Mouse (Mus musculus) MEL (cell line): Measurements from ENCODE around the gene Elof1. TPM values are rescaled to one million over a fixed set of nuclear protein-coding genes. Genes with fewer than 3 reads are reported as not detected.
A peak's percentile ranks its signal among the peaks of the same experiment; 100 is the strongest.

ENCODE experiments used
- DNase-seq: peaks from one replicate; pipeline ENCODE4 v3.0.0; 2011; ENCODE audit warnings: low read depth, low spot score
- H3K27ac ChIP-seq: 2 replicates; pipeline ENCODE4 v1.5.1; 2012; ENCODE audit warnings: low read depth, mild to moderate bottlenecking, control low read depth, low read length, moderate library complexity; ENCODE audit not compliant: control insufficient read depth
- H3K27me3 ChIP-seq, 2 experiments: fragments of 150-350 bp in 1 of 2; sonication (generic) in 1 of 2; 2 replicates each; pipeline ENCODE4 v1.6.1; 2012; ENCODE audit warnings: low read length in 2 of 2, mild to moderate bottlenecking in 2 of 2, improper control_type of control experiment in 1 of 2, moderate library complexity in 1 of 2; ENCODE audit not compliant: insufficient read depth in 2 of 2, control insufficient read depth in 1 of 2
- H3K36me3 ChIP-seq, 2 experiments: 2 replicates each; pipeline ENCODE4 v1.6.1; 2012 to 2014; ENCODE audit warnings: low read length in 2 of 2, improper control_type of control experiment in 1 of 2, inconsistent platforms in 1 of 2, mild to moderate bottlenecking in 1 of 2; ENCODE audit not compliant: insufficient read depth in 2 of 2, control insufficient read depth in 1 of 2
- H3K4me1 ChIP-seq, 2 experiments: fragments of 150-350 bp in 1 of 2; sonication (generic) in 1 of 2; 2 replicates each; pipeline ENCODE4 v1.6.1; 2012; ENCODE audit warnings: low read length in 2 of 2, improper control_type of control experiment in 1 of 2, mild to moderate bottlenecking in 1 of 2; ENCODE audit not compliant: insufficient read depth in 2 of 2, control insufficient read depth in 1 of 2
- H3K4me3 ChIP-seq, 2 experiments: fragments of 150-350 bp in 1 of 2; sonication (generic) in 1 of 2; 2 replicates each; pipeline ENCODE4 v1.5.1; 2012; ENCODE audit warnings: low read depth in 2 of 2, low read length in 2 of 2, mild to moderate bottlenecking in 2 of 2, moderate library complexity in 2 of 2, control low read depth in 1 of 2, improper control_type of control experiment in 1 of 2; ENCODE audit not compliant: control insufficient read depth in 1 of 2, insufficient read depth in 1 of 2
- H3K79me2 ChIP-seq: 2 replicates; pipeline ENCODE4 v1.6.1; 2012; ENCODE audit warnings: mild to moderate bottlenecking, low read length, moderate library complexity; ENCODE audit not compliant: control insufficient read depth, poor library complexity, insufficient read depth
- H3K9ac ChIP-seq: 2 replicates; pipeline ENCODE4 v1.6.1; 2012; ENCODE audit warnings: low read depth, mild to moderate bottlenecking, control low read depth, low read length, moderate library complexity; ENCODE audit not compliant: control insufficient read depth, poor library complexity, severe bottlenecking
- H3K9me3 ChIP-seq: fragments of 150-350 bp; sonication (generic); replicated peaks from 2 replicates; pipeline ENCODE4 v1.6.1; 2012; ENCODE audit warnings: mild to moderate bottlenecking, low read length, improper control_type of control experiment, moderate library complexity; ENCODE audit not compliant: insufficient read depth
- BHLHE40 ChIP-seq: IDR thresholded peaks from 2 replicates; pipeline ENCODE4 v1.6.1; 2012; ENCODE audit warnings: low read depth, mild to moderate bottlenecking, inconsistent platforms, low read length, improper control_type of control experiment, borderline replicate concordance
- CHD1 ChIP-seq: IDR thresholded peaks from 2 replicates; pipeline ENCODE4 v1.6.1; 2012; ENCODE audit warnings: low read depth, mild to moderate bottlenecking, inconsistent platforms, low read length, improper control_type of control experiment
- CHD2 ChIP-seq: IDR thresholded peaks from 2 replicates; pipeline ENCODE4 v1.6.1; 2011; ENCODE audit warnings: low read length, improper control_type of control experiment
- CTCF ChIP-seq, 3 experiments: IDR thresholded peaks in 2 of 3; conservative IDR thresholded peaks in 1 of 3; 2 replicates each; pipeline ENCODE4 v1.5.1; 2011 to 2012; ENCODE audit warnings: low read length in 3 of 3, low read depth in 2 of 3, mild to moderate bottlenecking in 2 of 3, improper control_type of control experiment in 1 of 3, inconsistent platforms in 1 of 3, mixed read lengths in 1 of 3, moderate library complexity in 1 of 3; ENCODE audit not compliant: control insufficient read depth in 1 of 3, insufficient read depth in 1 of 3, poor library complexity in 1 of 3, severe bottlenecking in 1 of 3
- E2F4 ChIP-seq: IDR thresholded peaks from 2 replicates; pipeline ENCODE4 v1.6.1; 2011; ENCODE audit warnings: low read depth, low read length, improper control_type of control experiment, borderline replicate concordance
- EP300 ChIP-seq, 2 experiments: IDR thresholded peaks; 2 replicates each; pipeline ENCODE4 v1.6.1; 2011; ENCODE audit warnings: improper control_type of control experiment in 2 of 2, low read length in 2 of 2, low read depth in 1 of 2, mild to moderate bottlenecking in 1 of 2
- GABPA ChIP-seq: IDR thresholded peaks from 2 replicates; pipeline ENCODE4 v1.6.1; 2012; ENCODE audit warnings: low read depth, mild to moderate bottlenecking, inconsistent platforms, low read length, improper control_type of control experiment, moderate library complexity
- GATA1 ChIP-seq: IDR thresholded peaks from 2 replicates; pipeline ENCODE4 v1.6.1; 2011; ENCODE audit warnings: low read depth, low read length, improper control_type of control experiment
- HCFC1 ChIP-seq: IDR thresholded peaks from 2 replicates; pipeline ENCODE4 v1.6.1; 2012; ENCODE audit warnings: low read depth, mild to moderate bottlenecking, inconsistent platforms, low read length, improper control_type of control experiment, moderate library complexity
- JUND ChIP-seq: IDR thresholded peaks from 2 replicates; pipeline ENCODE4 v1.6.1; 2011; ENCODE audit warnings: low read depth, mild to moderate bottlenecking, improper control_type of control experiment, low read length
- KAT2A ChIP-seq: conservative IDR thresholded peaks from 2 replicates; pipeline ENCODE4 v1.6.1; 2012; ENCODE audit warnings: low read depth, low read length, improper control_type of control experiment, inconsistent platforms
- MAFK ChIP-seq: IDR thresholded peaks from 2 replicates; pipeline ENCODE4 v1.6.1; 2011; ENCODE audit warnings: low read depth, mild to moderate bottlenecking, low read length, improper control_type of control experiment, borderline replicate concordance
- MAX ChIP-seq: IDR thresholded peaks from 2 replicates; pipeline ENCODE4 v1.6.1; 2011; ENCODE audit warnings: low read length, improper control_type of control experiment
- MAZ ChIP-seq: IDR thresholded peaks from 2 replicates; pipeline ENCODE4 v1.6.1; 2012; ENCODE audit warnings: low read depth, mild to moderate bottlenecking, inconsistent platforms, low read length, improper control_type of control experiment
- MXI1 ChIP-seq: IDR thresholded peaks from 2 replicates; pipeline ENCODE4 v1.6.1; 2011; ENCODE audit warnings: mild to moderate bottlenecking, low read depth, low read length, improper control_type of control experiment
- MYB ChIP-seq: IDR thresholded peaks from 2 replicates; pipeline ENCODE4 v1.6.1; 2011; ENCODE audit warnings: mild to moderate bottlenecking, low read depth, low read length, improper control_type of control experiment
- MYC ChIP-seq: IDR thresholded peaks from 2 replicates; pipeline ENCODE4 v1.6.1; 2011; ENCODE audit warnings: low read depth, mild to moderate bottlenecking, low read length, improper control_type of control experiment, moderate library complexity
- NELFE ChIP-seq: IDR thresholded peaks from 2 replicates; pipeline ENCODE4 v1.6.1; 2011; ENCODE audit warnings: low read depth, low read length, improper control_type of control experiment
- POLR2A ChIP-seq, 2 experiments: IDR thresholded peaks; 2 replicates each; pipeline ENCODE4 v1.6.1; 2011 to 2012; ENCODE audit warnings: low read length in 2 of 2, mild to moderate bottlenecking in 2 of 2, control low read depth in 1 of 2, improper control_type of control experiment in 1 of 2, low read depth in 1 of 2, moderate library complexity in 1 of 2; ENCODE audit not compliant: control insufficient read depth in 1 of 2, insufficient read depth in 1 of 2, poor library complexity in 1 of 2
- POLR2AphosphoS2 ChIP-seq: IDR thresholded peaks from 2 replicates; pipeline ENCODE4 v1.6.1; 2011; ENCODE audit warnings: low read length, improper control_type of control experiment
- RAD21 ChIP-seq: IDR thresholded peaks from 2 replicates; pipeline ENCODE4 v1.6.1; 2011; ENCODE audit warnings: mild to moderate bottlenecking, low read depth, low read length, improper control_type of control experiment
- RCOR1 ChIP-seq: IDR thresholded peaks from 2 replicates; pipeline ENCODE4 v1.6.1; 2012; ENCODE audit warnings: low read depth, mild to moderate bottlenecking, inconsistent platforms, low read length, improper control_type of control experiment
- SIN3A ChIP-seq: IDR thresholded peaks from 2 replicates; pipeline ENCODE4 v1.6.1; 2012; ENCODE audit warnings: low read length, improper control_type of control experiment, inconsistent platforms
- SMC3 ChIP-seq: IDR thresholded peaks from 2 replicates; pipeline ENCODE4 v1.6.1; 2011; ENCODE audit warnings: low read depth, low read length, improper control_type of control experiment
- TAL1 ChIP-seq: IDR thresholded peaks from 2 replicates; pipeline ENCODE4 v1.6.1; 2012; ENCODE audit warnings: mild to moderate bottlenecking, inconsistent platforms, low read length, moderate library complexity, mixed read lengths
- TBP ChIP-seq: IDR thresholded peaks from 2 replicates; pipeline ENCODE4 v1.8.0; 2011; ENCODE audit warnings: low read depth, low read length, improper control_type of control experiment
- TCF12 ChIP-seq: IDR thresholded peaks from 2 replicates; pipeline ENCODE4 v1.6.1; 2014; ENCODE audit warnings: low read depth, mild to moderate bottlenecking, inconsistent platforms, low read length, improper control_type of control experiment, moderate library complexity
- UBTF ChIP-seq: IDR thresholded peaks from 2 replicates; pipeline ENCODE4 v1.6.1; 2012; ENCODE audit warnings: low read depth, mild to moderate bottlenecking, inconsistent platforms, low read length, improper control_type of control experiment, moderate library complexity, borderline replicate concordance; ENCODE audit not compliant: insufficient read depth
- USF1 ChIP-seq: IDR thresholded peaks from 2 replicates; pipeline ENCODE4 v1.6.1; 2014; ENCODE audit warnings: low read depth, mild to moderate bottlenecking, inconsistent platforms, low read length, improper control_type of control experiment, moderate library complexity
- USF2 ChIP-seq, 2 experiments: IDR thresholded peaks; 2 replicates each; pipeline ENCODE4 v1.6.1; 2011 to 2012; ENCODE audit warnings: improper control_type of control experiment in 2 of 2, low read length in 2 of 2, borderline replicate concordance in 1 of 2, inconsistent platforms in 1 of 2, low read depth in 1 of 2, mild to moderate bottlenecking in 1 of 2; ENCODE audit not compliant: insufficient read depth in 1 of 2
- ZMIZ1 ChIP-seq: IDR thresholded peaks from 2 replicates; pipeline ENCODE4 v1.6.1; 2012; ENCODE audit warnings: low read depth, mild to moderate bottlenecking, inconsistent platforms, low read length, improper control_type of control experiment, moderate library complexity
- ZNF384 ChIP-seq: IDR thresholded peaks from 2 replicates; pipeline ENCODE4 v1.6.1; 2012; ENCODE audit warnings: low read depth, mild to moderate bottlenecking, inconsistent platforms, low read length, improper control_type of control experiment
- polyA plus RNA-seq, 2 experiments: library from polyadenylated mRNA; stranded (reverse) in 1 of 2; unstranded in 1 of 2; fragments of >175 nt in 1 of 2; fragments of >200 nt in 1 of 2; gene quantifications; 2 replicates each; pipeline versions ENCODE4 v1.2.1 to v1.2.4; 2012; ENCODE audit warnings: low replicate concordance in 2 of 2, low read depth in 1 of 2; ENCODE audit not compliant: insufficient read length in 2 of 2, insufficient read depth in 1 of 2, missing spikeins in 1 of 2
- total RNA-seq: library from RNA; depleted of rRNA; stranded (reverse); fragments of 300-350 nt; gene quantifications from 2 replicates; pipeline ENCODE4 v1.2.3, GENCODE M21; 2012

Elof1 gene
- total and polyA plus RNA-seq, 3 experiments, result 421 to 505 TPM; not detected in 1

DNA sequence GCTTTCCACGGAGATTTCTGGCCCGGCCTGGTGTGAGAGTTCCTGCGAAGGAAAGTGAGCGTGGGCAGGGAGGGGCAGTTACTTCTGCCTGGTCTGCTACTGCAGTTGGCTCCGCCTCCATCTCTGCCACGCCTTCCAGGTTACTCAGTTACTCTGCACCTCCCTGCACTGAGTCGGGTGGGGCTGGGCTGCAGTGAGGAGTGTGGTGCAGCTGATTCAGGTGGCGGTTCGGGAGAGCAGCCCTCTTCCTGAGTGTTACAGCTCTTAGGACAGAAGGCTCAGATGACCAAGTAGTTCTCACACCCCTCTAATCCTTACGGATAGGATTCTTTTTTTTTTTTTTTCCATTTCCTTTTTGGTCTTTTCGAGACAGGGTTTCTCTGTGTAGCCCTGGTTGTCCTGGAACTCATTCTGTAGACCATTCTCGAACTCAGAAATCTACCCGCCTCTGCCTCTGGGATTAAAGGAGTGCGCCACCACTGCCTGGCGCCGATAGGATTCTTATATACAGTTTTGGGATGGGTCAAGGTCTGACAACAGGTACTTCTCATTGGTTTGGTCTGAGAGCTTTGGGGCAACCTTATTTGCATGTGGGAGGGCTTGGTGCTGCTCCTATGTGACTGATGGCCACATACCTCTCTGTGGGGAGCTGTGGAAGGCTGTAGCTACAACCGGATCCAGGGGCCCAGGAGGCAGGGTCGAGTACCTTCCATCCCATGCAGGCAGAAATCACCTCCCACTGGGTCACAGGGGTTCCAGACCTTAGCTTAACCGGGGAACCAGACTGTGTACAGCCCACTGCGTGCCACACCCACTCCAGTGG, 32.7 kb upstream of the Elof1 start (continued):
- no peak for TF ChIP-seq MYB
- TF ChIP-seq JUND, result no peak
- TF ChIP-seq MAX, result no peak; the same call in 1 of the 2 replicates
- TF ChIP-seq USF1, result no peak
- TF ChIP-seq, all 39 proteins: peak for 11

DNA sequence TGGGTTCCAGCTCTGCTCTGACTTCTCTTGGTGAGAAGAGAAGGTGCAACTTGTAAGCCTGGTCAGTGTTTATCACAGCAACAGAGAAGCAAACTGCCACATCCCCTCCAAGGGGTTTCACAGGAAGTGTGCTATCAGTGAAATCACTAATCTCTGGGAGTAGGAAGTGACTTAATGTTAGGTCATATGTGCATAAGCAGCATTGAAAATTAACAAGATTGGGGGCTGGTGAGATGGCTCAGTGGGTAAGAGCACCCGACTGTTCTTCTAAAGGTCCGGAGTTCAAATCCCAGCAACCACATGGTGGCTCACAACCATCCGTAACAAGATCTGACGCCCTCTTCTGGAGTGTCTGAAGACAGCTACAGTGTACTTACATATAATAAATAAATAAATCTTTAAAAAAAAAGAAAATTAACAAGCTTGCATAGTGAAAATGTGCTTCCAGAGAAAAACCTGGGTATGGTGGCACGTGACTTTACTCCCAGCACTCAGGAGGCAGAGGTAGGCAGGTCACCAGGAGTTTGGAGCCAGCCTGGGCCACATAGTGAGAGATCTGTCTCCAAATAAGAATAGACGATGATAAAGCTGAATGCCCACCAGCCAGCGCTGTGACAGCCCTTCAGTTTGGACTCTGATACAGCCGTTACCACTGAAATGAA, 27.5 kb upstream of the Elof1 start:
- Histone ChIP-seq H3K4me1 (peaks cover 13 to 20% of the 10 kb centered on the region in 2 experiments), H3K9ac (0 out of 2 replicates have a peak overlapping the region, but pooled peaks have one; percentile 5), H3K79me2 (no peaks in the 10 kb centered on the region), H3K27ac (peak overlapping the region; percentile 42), H3K9me3 (no peaks in the 10 kb centered on the region), H3K27me3 (no peaks in the 10 kb centered on the region), H3K4me3 (no peak overlapping the region), H3K36me3 (peaks cover 0 to 19% of the 10 kb centered on the region in 2 experiments; a peak in 2 of 4 replicates)
- DNase-seq, result peak; percentile 87
- peak in 1 of 3 experiments; percentile 28; a peak in 1 of 6 replicates for TF ChIP-seq CTCF (IDR thresholded peaks at IDR 0.05 in 2 of 3, conservative IDR thresholded peaks at IDR 0.05 in 1 of 3; ENCODE audit: control insufficient read depth in 1 of 3, insufficient read depth in 1 of 3, low read depth in 2 of 3, low read length in 3 of 3, poor library complexity in 1 of 3, severe bottlenecking in 1 of 3)
- TF ChIP-seq CHD2, result no peak
- no peak for TF ChIP-seq POLR2A (IDR thresholded peaks at IDR 0.05; ENCODE audit: control insufficient read depth in 1 of 2, insufficient read depth in 1 of 2, low read depth in 1 of 2, low read length in 2 of 2, poor library complexity in 1 of 2)
- peak; percentile 27 for TF ChIP-seq SMC3
- TF ChIP-seq TBP, result peak; percentile 98
- no peak for TF ChIP-seq TAL1
- no peak for TF ChIP-seq JUND
- peak; percentile 68 for TF ChIP-seq MYB
- 0 out of 2 replicates have a peak, but pooled peaks have one; percentile 36 for TF ChIP-seq MAZ
- TF ChIP-seq SIN3A, result peak; percentile 80
- no peak for TF ChIP-seq CHD1
- TF ChIP-seq USF1, result peak; percentile 86
- TF ChIP-seq UBTF, result no peak
- 0 out of 4 replicates have a peak, but pooled peaks of 1 of the 2 experiments have one; percentile 9 for TF ChIP-seq USF2 (IDR thresholded peaks at IDR 0.05; ENCODE audit: borderline replicate concordance in 1 of 2, insufficient read depth in 1 of 2, low read depth in 1 of 2, low read length in 2 of 2)
- peak; percentile 49; the same call in 1 of the 2 replicates for TF ChIP-seq ZNF384
- TF ChIP-seq BHLHE40, result peak; percentile 55
- TF ChIP-seq KAT2A, result no peak
- peak; percentile 53; the same call in 1 of the 2 replicates for TF ChIP-seq MXI1
- no peak for TF ChIP-seq NELFE
- peak; percentile 83 for TF ChIP-seq RCOR1
- TF ChIP-seq MYC, result peak; percentile 89
- peak; percentile 50; the same call in 1 of the 2 replicates for TF ChIP-seq HCFC1
- peak; percentile 78 for TF ChIP-seq MAX
- TF ChIP-seq MAFK, result peak; percentile 61
- TF ChIP-seq TCF12, result peak; percentile 56; the same call in 1 of the 2 replicates
- TF ChIP-seq E2F4, result 0 out of 2 replicates have a peak, but pooled peaks have one; percentile 46
- TF ChIP-seq GATA1, result peak; percentile 91
- TF ChIP-seq POLR2AphosphoS2, result no peak
- TF ChIP-seq RAD21, result no peak
- no peak for TF ChIP-seq GABPA
- TF ChIP-seq ZMIZ1, result no peak
- TF ChIP-seq EP300 (IDR thresholded peaks at IDR 0.05; ENCODE audit: low read depth in 1 of 2, low read length in 2 of 2), result peak; percentile 87 to 89
